Mouse (Mus musculus): ENCODE measurements around the gene Hoxb6. TPM values are rescaled to one million over a fixed set of nuclear protein-coding genes. Genes with fewer than 3 reads are reported as not detected.

Hoxb6 gene
- total RNA-seq, 2 experiments from 2014 or later = 0.38 to 0.54 TPM

GRCm38 (mm10) chr11:96345893-96346806 lies 53.9 kb downstream of the Hoxb6 start:
- DNase-seq = no peak

GRCm38 (mm10) chr11:96346916-96347520 lies 54.7 kb downstream of the Hoxb6 start:
- intact Hi-C loops (cut with DNase I) = no loop called here

More at GRCm38 (mm10) chr11:96345893-96346806, 53.9 kb downstream of the Hoxb6 start:
- intact Hi-C loops (cut with DNase I) = no loop called here

GRCm38 (mm10) chr11:96347717-96348116 lies 55.4 kb downstream of the Hoxb6 start:
- no peak for DNase-seq
- intact Hi-C loops (cut with DNase I) = no loop called here

More at GRCm38 (mm10) chr11:96346916-96347520, 54.7 kb downstream of the Hoxb6 start:
- no peak for DNase-seq

GRCm38 (mm10) chr11:96348141-96348928 lies 56.1 kb downstream of the Hoxb6 start:
- no peak for DNase-seq
- intact Hi-C loops (cut with DNase I) = no loop called here

GRCm38 (mm10) chr11:96348988-96349387 lies 56.7 kb downstream of the Hoxb6 start:
- no peak for DNase-seq
- intact Hi-C loops (cut with DNase I) = no loop called here

GRCm38 (mm10) chr11:96349491-96350340 lies 57.4 kb downstream of the Hoxb6 start:
- no peak for DNase-seq
- intact Hi-C loops (cut with DNase I) = no loop called here

GRCm38 (mm10) chr11:96350341-96350624 lies 58.0 kb downstream of the Hoxb6 start, which contains the start of gene Hoxb2:
TSS of gene Hoxb2 (plus strand) at chr11:96350525.
- intact Hi-C loops (cut with DNase I) = no loop called here

GRCm38 (mm10) chr11:96350791-96351190 lies 58.5 kb downstream of the Hoxb6 start:
- DNase-seq = no peak
- intact Hi-C loops (cut with DNase I) = no loop called here

More at GRCm38 (mm10) chr11:96350341-96350624, 58.0 kb downstream of the Hoxb6 start, which contains the start of gene Hoxb2:
- no peak for DNase-seq

Small RNA genes lying within 50 kb of the gene (microRNA-seq; reads per million reads assigned to microRNA genes)
- gene Mir10a = 6,270 to 8,601 reads per million in 2 experiments
- gene Mir196a-1 = 3.2 to 5.9 reads per million in 2 experiments

Other genes with a start within 250 kb of the Hoxb6 start
- 10 to 100 TPM; 14.5 to 15.4 TPM for gene Ube2z, start 227.1 kb upstream of the Hoxb6 start, total RNA-seq (2021)
- 1,000 to 10,000 TPM; 1,399 to 1,465 TPM for gene Atp5g1, start 216.8 kb upstream of the Hoxb6 start, total RNA-seq (2021)
- gene Calcoco2, start 180.5 kb upstream of the Hoxb6 start, total RNA-seq (2021) = not detected
- not detected for gene Ttll6, start 158.7 kb upstream of the Hoxb6 start, total RNA-seq (2021)
- gene Hoxb13, start 98.2 kb upstream of the Hoxb6 start, total RNA-seq (2021) = not detected
- under 1 TPM in 1 of 2 experiments, not detected in 1; 0.10 TPM for gene Hoxb9, start 21.0 kb upstream of the Hoxb6 start, total RNA-seq (2021)
- gene Hoxb8, start 10.6 kb upstream of the Hoxb6 start, total RNA-seq (2021) = under 1 TPM; 0.15 TPM
- under 1 TPM; 0.39 to 0.41 TPM for gene Hoxb7, start 5.9 kb upstream of the Hoxb6 start, total RNA-seq (2021)
- gene Hoxb5, start 10.9 kb downstream of the Hoxb6 start, total RNA-seq (2021) = under 1 TPM; 0.52 to 0.61 TPM
- under 1 TPM; 0.23 to 0.54 TPM for gene Hoxb4, start 25.8 kb downstream of the Hoxb6 start, total RNA-seq (2021)
- gene Hoxb3, start 30.9 kb downstream of the Hoxb6 start, total RNA-seq (2021) = under 1 TPM; 0.38 to 0.54 TPM
- under 1 TPM in 1 of 2 experiments, not detected in 1; 0.12 TPM for gene Hoxb2, start 58.0 kb downstream of the Hoxb6 start, total RNA-seq (2021)
- not detected for gene Hoxb1, start 73.3 kb downstream of the Hoxb6 start, total RNA-seq (2021)
- 1 to 10 TPM in 1 of 2 experiments, not detected in 1; 1.6 TPM for gene Skap1, start 172.1 kb downstream of the Hoxb6 start, total RNA-seq (2021)